Mouse (Mus musculus): Measurements from ENCODE around the gene Wwox.

Wwox gene

GRCm38 (mm10) chr8:115199204-115199603 lies 759.7 kb downstream of the Wwox start:
- no peak for DNase-seq

GRCm38 (mm10) chr8:115199616-115200150 lies 760.2 kb downstream of the Wwox start:
- DNase-seq: no peak

- no peak for DNase-seq
Measured at GRCm38 (mm10) chr8:115201726-115202125, 762.3 kb downstream of the Wwox start.

- DNase-seq: no peak
Measured at GRCm38 (mm10) chr8:115207480-115207879, 768.0 kb downstream of the Wwox start.

- DNase-seq: no peak
Measured at GRCm38 (mm10) chr8:115208415-115209192, 769.1 kb downstream of the Wwox start.

GRCm38 (mm10) chr8:115210014-115210413 lies 770.6 kb downstream of the Wwox start:
- DNase-seq: no peak

GRCm38 (mm10) chr8:115213126-115213525 lies 773.7 kb downstream of the Wwox start:
- DNase-seq: no peak

- DNase-seq: no peak
Measured at GRCm38 (mm10) chr8:115214870-115215269, 775.4 kb downstream of the Wwox start.

GRCm38 (mm10) chr8:115216801-115217200 lies 777.3 kb downstream of the Wwox start:
- no peak for DNase-seq

GRCm38 (mm10) chr8:115222545-115222944 lies 783.1 kb downstream of the Wwox start:
- DNase-seq: peak; percentile 8

- no peak for DNase-seq
Measured at GRCm38 (mm10) chr8:115226781-115227583, 787.5 kb downstream of the Wwox start.

GRCm38 (mm10) chr8:115228903-115229302 lies 789.4 kb downstream of the Wwox start:
- no peak for DNase-seq

- DNase-seq: no peak
Measured at GRCm38 (mm10) chr8:115234068-115234467, 794.6 kb downstream of the Wwox start.

- DNase-seq: no peak
Measured at GRCm38 (mm10) chr8:115237596-115237995, 798.1 kb downstream of the Wwox start.

GRCm38 (mm10) chr8:115243465-115244027 lies 804.1 kb downstream of the Wwox start:
- no peak for DNase-seq

GRCm38 (mm10) chr8:115249688-115250366 lies 810.4 kb downstream of the Wwox start:
- no peak for DNase-seq

- no peak for DNase-seq
Measured at GRCm38 (mm10) chr8:115255550-115255949, 816.1 kb downstream of the Wwox start.

GRCm38 (mm10) chr8:115257417-115257816 lies 818.0 kb downstream of the Wwox start:
- no peak for DNase-seq

GRCm38 (mm10) chr8:115259806-115260205 lies 820.4 kb downstream of the Wwox start:
- DNase-seq: no peak

GRCm38 (mm10) chr8:115267196-115267595 lies 827.7 kb downstream of the Wwox start:
- DNase-seq: no peak

- DNase-seq: no peak
Measured at GRCm38 (mm10) chr8:115269601-115270000, 830.1 kb downstream of the Wwox start.

- DNase-seq: no peak
Measured at GRCm38 (mm10) chr8:115273976-115274375, 834.5 kb downstream of the Wwox start.

- no peak for DNase-seq
Measured at GRCm38 (mm10) chr8:115276281-115276680, 836.8 kb downstream of the Wwox start.
